Mouse (Mus musculus) heart, embryonic 13.5 days (tissue): ENCODE measurements around the gene Asl. TPM values are rescaled to one million over a fixed set of nuclear protein-coding genes. Genes with fewer than 3 reads are reported as not detected.

ENCODE experiments used
- ATAC-seq: fragments of 200-750 bp; cut with Nextera tagmentation; 2 replicates; pipeline ENCODE4 v1.8.0; 2017; ENCODE audit warnings: moderate TSS enrichment; ENCODE audit not compliant: insufficient number of reproducible peaks, low FRiP score, low TSS enrichment; ENCODE audit errors: extremely low read depth
- H3K27ac ChIP-seq: fragments of 300-500 bp; sonication (generic); replicated peaks from 2 replicates; pipeline ENCODE4 v1.5.1; 2015; ENCODE audit warnings: moderate library complexity, mild to moderate bottlenecking, inconsistent platforms
- H3K27me3 ChIP-seq: fragments of 300-500 bp; sonication (generic); replicated peaks from 2 replicates; pipeline ENCODE4 v1.6.1; 2015; ENCODE audit warnings: mild to moderate bottlenecking, inconsistent platforms
- H3K36me3 ChIP-seq: fragments of 300-500 bp; sonication (generic); 2 replicates; pipeline ENCODE4 v1.6.1; 2015; ENCODE audit warnings: mild to moderate bottlenecking, inconsistent platforms
- H3K4me1 ChIP-seq: fragments of 300-500 bp; sonication (generic); 2 replicates; pipeline ENCODE4 v1.6.1; 2015; ENCODE audit warnings: inconsistent platforms
- H3K4me2 ChIP-seq: fragments of 300-500 bp; sonication (generic); 2 replicates; pipeline ENCODE4 v1.6.1; 2015; ENCODE audit warnings: inconsistent platforms, mild to moderate bottlenecking, moderate library complexity
- H3K4me3 ChIP-seq: fragments of 300-500 bp; sonication (generic); 2 replicates; pipeline ENCODE4 v1.5.1; 2015; ENCODE audit warnings: moderate library complexity, mild to moderate bottlenecking, inconsistent platforms
- H3K9ac ChIP-seq: fragments of 300-500 bp; sonication (generic); 2 replicates; pipeline ENCODE4 v1.6.1; 2015; ENCODE audit warnings: inconsistent platforms, mild to moderate bottlenecking, moderate library complexity
- H3K9me3 ChIP-seq: fragments of 300-500 bp; sonication (generic); 2 replicates; pipeline ENCODE4 v1.6.1; 2016; ENCODE audit warnings: inconsistent platforms
- WGBS: fragments of 180-500 bp; shearing (Covaris S2); methylation state at CpG from one replicate; pipeline ENCODE4 v1.1.7; 2015; ENCODE audit warnings: mixed read lengths; 5-methylcytosine and 5-hydroxymethylcytosine counted together
- polyA plus RNA-seq: library from polyadenylated mRNA; unstranded; fragments of >200 nt; fragmentation: Nextera tagmentation; extraction: Ambion mirVana; gene quantifications from 2 replicates; pipeline ENCODE4 v1.2.1, GENCODE M21; 2015

The Asl gene
- polyA plus RNA-seq = 18.4 and 18.7 TPM in 2 replicates

DNA sequence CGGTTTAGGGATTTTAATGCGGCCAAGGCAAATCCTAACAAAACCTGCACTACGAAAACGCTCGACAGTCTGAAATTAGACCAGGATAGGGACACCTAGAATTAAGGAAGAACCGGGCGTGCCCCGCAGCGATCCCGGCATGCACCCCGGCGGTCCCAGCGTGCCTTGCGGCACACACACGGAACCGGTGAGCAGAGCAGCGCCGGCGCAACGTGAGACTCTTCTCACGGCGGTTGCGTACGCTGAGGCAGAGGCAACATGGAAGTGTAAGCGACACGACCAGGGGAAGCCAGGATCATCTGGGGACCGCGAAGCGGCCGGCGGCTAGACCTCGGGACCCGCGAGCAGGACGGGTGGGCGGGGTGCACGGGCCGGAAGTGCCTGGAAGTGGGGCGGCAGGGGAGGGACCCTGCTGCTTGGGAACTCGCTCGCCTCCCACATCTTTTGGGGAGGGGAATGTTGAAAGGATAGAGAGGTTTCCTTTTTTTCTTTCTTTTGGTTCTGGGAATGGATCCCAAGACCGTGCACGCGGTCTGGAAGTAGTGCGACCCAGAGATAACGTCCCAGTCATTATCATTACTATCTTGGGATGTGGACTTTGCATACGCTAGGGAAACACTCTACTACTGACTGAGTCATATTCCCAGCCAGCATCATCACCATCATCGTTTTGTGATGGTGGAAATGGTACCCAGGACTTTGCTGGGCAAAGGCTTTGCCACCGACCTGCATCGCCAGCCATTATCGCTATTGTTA, at the start of gene Asl, which contains the start of gene Crcp:
Asl (minus strand) TSS at position 106 of the 756 bp plus-strand sequence.
Crcp (plus strand) TSS at position 149 of the 756 bp plus-strand sequence.
- Histone ChIP-seq H3K9me3 (no peaks in the 10 kb centered on the region), H3K9ac (peak within 1 kb of the TSS; percentile 84), H3K4me2 (peak within 1 kb of the TSS; percentile 90), H3K36me3 (no peaks in the 10 kb centered on the region), H3K4me3 (peak within 1 kb of the TSS; percentile 76), H3K27me3 (peaks cover 27% of the 10 kb centered on the region), H3K4me1 (peaks cover 11% of the 10 kb centered on the region; the same call in 1 of the 2 replicates), H3K27ac (peak within 1 kb of the TSS; percentile 93)
- ATAC-seq = peak; percentile 61
- 1% methylated on average over 51 of the region's 51 CpGs for WGBS

DNA sequence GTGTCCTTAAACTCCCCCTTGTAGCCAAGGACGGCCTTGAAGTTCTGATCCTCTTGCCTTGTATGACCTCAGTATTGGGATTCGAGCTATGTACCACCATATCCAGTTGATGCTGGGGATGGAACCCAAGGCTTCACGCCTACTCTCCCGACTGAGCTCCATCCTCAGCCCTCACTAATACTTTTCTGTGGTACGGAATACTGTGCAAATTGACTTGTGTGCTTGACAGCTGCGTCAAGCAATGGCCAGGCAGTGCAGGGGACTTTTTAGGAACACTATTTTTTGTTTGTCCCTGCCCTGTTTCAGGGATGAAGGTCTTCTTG, 49.7 kb upstream of the Asl start:
- Histone ChIP-seq H3K4me2 (peak overlapping the region; percentile 84), H3K27me3 (peaks cover 41% of the 10 kb centered on the region), H3K27ac (no peak overlapping the region; the same call in 1 of the 2 replicates), H3K4me3 (peak overlapping the region; percentile 74), H3K4me1 (peaks cover 15% of the 10 kb centered on the region), H3K9me3 (peaks cover 9% of the 10 kb centered on the region; the same call in 1 of the 2 replicates), H3K9ac (peak overlapping the region; percentile 91), H3K36me3 (peaks cover 7% of the 10 kb centered on the region)
- 42% methylated on average over 6 of the region's 6 CpGs for WGBS
- ATAC-seq = no peak

DNA sequence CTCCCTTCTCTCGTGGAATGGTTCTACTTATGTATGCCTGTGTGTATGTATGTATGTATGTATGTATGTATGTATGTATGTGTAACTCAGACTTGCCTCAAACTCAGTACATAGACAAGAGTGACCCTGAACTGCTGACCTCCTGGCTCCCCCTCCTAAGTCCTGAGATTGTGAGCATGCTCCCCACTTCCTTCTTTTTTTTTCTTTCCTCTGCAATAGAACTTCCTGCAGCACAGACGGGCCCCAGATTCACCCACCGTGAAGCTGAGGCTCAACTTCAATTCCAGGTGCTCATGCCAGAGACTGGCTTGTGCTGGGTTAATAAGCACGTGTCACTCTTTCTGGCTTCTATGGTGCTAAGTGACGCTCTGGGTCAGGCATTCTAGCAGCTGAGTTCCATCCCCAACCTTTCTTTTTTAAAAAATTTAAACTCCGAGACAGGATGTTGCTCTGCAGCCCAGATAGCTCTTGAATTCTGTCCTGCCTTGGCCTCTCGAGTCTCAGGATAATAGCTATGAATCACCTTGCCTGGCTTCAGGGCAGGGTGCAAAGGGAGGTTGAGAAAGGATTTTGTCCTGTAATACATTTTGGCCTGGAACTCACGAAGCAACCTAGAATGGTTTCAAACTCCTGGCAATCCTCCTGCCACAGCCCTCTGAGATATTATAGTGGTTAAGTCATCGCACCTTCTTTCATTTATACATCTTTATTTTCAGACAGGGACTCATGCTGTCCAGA, 49.2 kb upstream of the Asl start:
- Histone ChIP-seq H3K27ac (no peak overlapping the region), H3K9me3 (peaks cover 9% of the 10 kb centered on the region; the same call in 1 of the 2 replicates), H3K4me3 (peak overlapping the region; percentile 74; the same call in 1 of the 2 replicates), H3K36me3 (peaks cover 7% of the 10 kb centered on the region), H3K27me3 (peaks cover 41% of the 10 kb centered on the region), H3K4me2 (peak overlapping the region; percentile 84; the same call in 1 of the 2 replicates), H3K4me1 (peaks cover 15% of the 10 kb centered on the region), H3K9ac (no peak overlapping the region)
- WGBS = 61% methylated on average over 9 of the region's 9 CpGs
- ATAC-seq = no peak

DNA sequence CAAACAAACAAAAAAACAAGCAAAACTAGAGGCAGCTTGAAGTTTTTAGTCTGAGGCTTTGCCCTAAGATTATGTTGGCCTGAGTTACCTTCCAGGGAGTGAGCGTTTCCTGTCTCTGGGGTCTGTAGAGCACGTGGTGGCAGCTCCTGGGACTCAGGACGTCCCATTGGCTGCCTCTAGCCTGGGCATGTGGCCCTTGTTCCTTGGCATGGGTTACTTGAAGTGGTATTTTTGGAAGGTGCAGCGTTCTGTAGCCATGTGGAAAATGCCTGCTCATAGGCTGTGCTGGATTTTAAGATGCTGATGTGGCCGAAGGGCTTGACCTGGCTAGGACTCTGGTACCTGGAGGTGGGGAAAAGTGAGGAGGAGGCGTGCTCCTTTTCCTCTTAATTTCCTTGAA, 47.3 kb upstream of the Asl start:
- Histone ChIP-seq H3K4me3 (no peak overlapping the region), H3K4me2 (no peak overlapping the region), H3K4me1 (peaks cover 15% of the 10 kb centered on the region), H3K27me3 (peaks cover 41% of the 10 kb centered on the region), H3K9ac (no peak overlapping the region), H3K27ac (no peak overlapping the region), H3K36me3 (peaks cover 3% of the 10 kb centered on the region), H3K9me3 (peaks cover 3% of the 10 kb centered on the region; the same call in 1 of the 2 replicates)
- WGBS = 50% methylated on average over 6 of the region's 6 CpGs
- no peak for ATAC-seq

DNA sequence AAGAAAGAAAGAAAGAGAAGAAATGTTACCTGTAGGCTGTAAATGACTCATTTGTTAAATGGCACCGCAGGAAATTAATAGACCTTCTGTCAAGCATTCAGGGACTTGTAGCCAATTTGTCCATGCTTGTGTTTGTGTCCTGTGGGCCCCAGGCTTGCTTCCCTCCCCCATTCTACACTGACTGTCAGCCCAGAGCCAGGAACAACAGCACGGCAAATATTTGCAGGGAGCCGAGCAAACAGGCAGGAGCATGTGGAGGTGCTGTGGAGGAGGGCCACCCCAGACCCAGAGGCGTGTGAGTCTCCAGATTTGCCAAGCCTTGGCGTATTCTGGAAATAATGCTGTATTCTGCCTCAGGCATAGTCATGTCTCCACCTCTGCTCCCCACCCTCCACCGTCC, 45.4 kb upstream of the Asl start:
- Histone ChIP-seq H3K4me1 (peaks cover 8% of the 10 kb centered on the region), H3K4me3 (no peak overlapping the region), H3K9ac (no peak overlapping the region), H3K4me2 (no peak overlapping the region), H3K27ac (no peak overlapping the region), H3K9me3 (no peaks in the 10 kb centered on the region), H3K27me3 (peaks cover 54% of the 10 kb centered on the region), H3K36me3 (no peaks in the 10 kb centered on the region)
- WGBS = 73% methylated on average over 6 of the region's 6 CpGs
- no peak for ATAC-seq

DNA sequence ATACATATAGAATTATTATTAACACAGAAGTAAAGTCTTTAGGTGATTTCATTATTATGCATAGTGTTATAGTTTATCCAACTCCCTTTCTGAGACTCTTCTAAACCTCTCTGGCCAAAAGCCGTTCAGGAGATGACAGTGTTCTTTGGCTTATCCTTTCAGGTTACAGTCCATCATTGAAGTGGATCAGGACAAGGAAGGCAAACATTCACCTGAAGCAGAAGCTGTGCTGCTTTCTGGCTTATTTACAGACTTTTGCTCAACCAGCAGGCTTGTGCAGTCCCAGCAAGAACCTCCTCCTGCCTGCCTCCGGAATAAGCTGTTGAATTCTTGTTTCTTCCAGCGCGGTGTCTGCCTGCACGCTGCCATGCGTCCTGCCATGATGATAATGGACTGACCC, 44.0 kb upstream of the Asl start, which contains the start of gene Tpst1:
Tpst1 (plus strand) TSS at position 301 of the 400 bp plus-strand sequence.
- no peaks in the 10 kb centered on the region for H3K36me3 ChIP-seq
- WGBS = 83% methylated on average over 6 of the region's 6 CpGs

DNA sequence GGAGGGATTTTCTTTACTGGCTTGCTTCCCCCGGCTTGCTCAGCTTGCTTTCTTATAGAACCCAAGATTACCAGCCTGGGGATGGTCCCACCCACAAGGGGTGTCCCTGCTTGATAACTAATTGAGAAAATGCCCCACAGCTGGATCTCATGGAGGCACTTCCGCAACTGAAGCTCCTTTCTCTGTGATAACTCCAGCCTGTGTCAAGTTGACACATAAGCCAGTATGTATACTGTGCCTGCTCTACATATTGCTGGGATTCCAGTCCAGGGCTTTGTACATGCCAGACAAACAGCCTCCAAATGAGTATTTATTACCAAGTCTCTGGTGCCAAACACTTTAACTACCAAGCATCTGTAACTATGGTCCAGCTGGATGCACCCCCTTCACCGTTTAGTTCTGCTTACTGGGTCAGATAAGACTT, 38.8 kb upstream of the Asl start:
- H3K27ac ChIP-seq = no peak overlapping the region
- peaks cover 23% of the 10 kb centered on the region for H3K27me3 ChIP-seq
- ATAC-seq = no peak
- H3K9ac ChIP-seq = no peak overlapping the region
- no peak overlapping the region for H3K4me2 ChIP-seq
- no peaks in the 10 kb centered on the region for H3K36me3 ChIP-seq
- WGBS = 50% methylated on average over 3 of the region's 3 CpGs
- H3K4me1 ChIP-seq = no peaks in the 10 kb centered on the region
- H3K4me3 ChIP-seq = no peak overlapping the region
- H3K9me3 ChIP-seq = peaks cover 3% of the 10 kb centered on the region; the same call in 1 of the 2 replicates

More for the DNA sequence above, 44.0 kb upstream of the Asl start, which contains the start of gene Tpst1:
- no peak within 1 kb of the TSS for H3K4me2 ChIP-seq
- H3K27me3 ChIP-seq = peaks cover 53% of the 10 kb centered on the region
- no peak within 1 kb of the TSS for H3K9ac ChIP-seq
- peaks cover 3% of the 10 kb centered on the region; the same call in 1 of the 2 replicates for H3K9me3 ChIP-seq
- H3K4me3 ChIP-seq = no peak within 1 kb of the TSS
- H3K27ac ChIP-seq = no peak within 1 kb of the TSS
- no peak for ATAC-seq
- no peaks in the 10 kb centered on the region for H3K4me1 ChIP-seq

DNA sequence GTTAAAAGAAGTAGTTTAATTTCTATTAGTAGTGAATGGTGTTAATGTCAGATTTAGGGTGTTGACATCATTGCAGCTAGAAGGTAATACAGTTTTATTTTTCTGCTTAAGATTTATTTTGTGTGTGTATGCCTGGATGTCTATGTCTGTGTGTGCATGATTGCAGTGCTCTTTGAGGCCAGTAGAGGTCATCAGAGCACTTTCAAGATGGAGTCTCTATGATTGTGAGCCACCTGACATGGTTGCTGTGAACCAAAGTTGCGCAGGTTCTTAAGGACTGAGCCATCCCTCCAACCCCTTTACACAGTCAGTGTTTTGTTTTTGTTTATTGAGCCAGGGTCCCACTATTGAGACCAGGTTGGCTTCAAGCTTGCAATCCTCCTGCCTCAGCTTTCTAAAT, 36.5 kb upstream of the Asl start:
- peaks cover 9% of the 10 kb centered on the region for H3K36me3 ChIP-seq
- H3K27ac ChIP-seq = no peak overlapping the region
- H3K4me2 ChIP-seq = no peak overlapping the region
- H3K9ac ChIP-seq = no peak overlapping the region
- peaks cover 3% of the 10 kb centered on the region; the same call in 1 of the 2 replicates for H3K9me3 ChIP-seq
- peaks cover under 1% of the 10 kb centered on the region; the same call in 1 of the 2 replicates for H3K4me1 ChIP-seq
- H3K27me3 ChIP-seq = peaks cover 19% of the 10 kb centered on the region
- ATAC-seq = no peak
- H3K4me3 ChIP-seq = no peak overlapping the region
- WGBS = 82% methylated on average over 1 of the region's 1 CpGs

DNA sequence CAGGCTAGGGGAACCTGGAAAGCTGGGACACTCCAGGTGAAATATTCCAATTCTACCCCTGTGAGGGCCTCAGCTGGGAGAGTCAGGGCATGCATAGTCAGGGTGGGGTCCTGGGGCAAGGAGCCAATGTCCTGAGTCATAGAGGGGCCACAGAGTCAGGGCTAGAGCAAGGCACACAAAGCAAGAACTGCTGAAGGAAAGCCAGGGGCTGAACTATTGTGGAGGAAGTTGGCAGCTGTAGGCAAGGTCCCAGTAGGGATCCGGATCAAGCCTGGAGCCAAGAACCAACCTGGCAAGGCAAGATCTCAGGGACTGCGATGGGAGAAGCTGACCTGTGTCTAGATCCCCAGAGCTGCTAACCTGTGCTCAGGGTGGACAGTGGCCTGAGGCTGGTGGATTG, 34.7 kb upstream of the Asl start:
- Histone ChIP-seq H3K4me3 (no peak overlapping the region), H3K4me1 (peaks cover 16% of the 10 kb centered on the region), H3K27ac (no peak overlapping the region), H3K9ac (no peak overlapping the region), H3K27me3 (peaks cover 7% of the 10 kb centered on the region; the same call in 1 of the 2 replicates), H3K9me3 (no peaks in the 10 kb centered on the region), H3K4me2 (no peak overlapping the region), H3K36me3 (peaks cover 15% of the 10 kb centered on the region)
- 78% methylated on average over 2 of the region's 2 CpGs for WGBS
- ATAC-seq = no peak

DNA sequence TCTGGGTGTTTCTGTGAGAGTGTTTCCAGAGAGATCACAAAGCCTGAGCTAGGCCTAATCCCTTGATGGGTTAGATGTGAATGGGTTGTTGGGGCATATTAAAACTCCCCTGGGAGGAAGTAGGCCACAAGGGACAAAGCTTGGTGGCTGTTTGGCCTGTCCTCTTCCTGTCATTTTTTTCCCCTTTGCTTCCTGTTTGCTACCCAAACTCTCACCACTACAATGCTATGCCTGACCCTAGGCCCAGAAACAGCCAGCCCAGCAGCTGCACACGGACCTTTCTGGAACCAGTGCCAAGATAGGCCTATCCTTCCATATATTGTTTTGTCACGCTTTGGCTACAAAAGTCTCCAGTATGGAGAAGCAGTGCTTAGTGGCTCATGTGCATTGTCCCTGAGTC, 33.0 kb upstream of the Asl start:
- H3K4me1 ChIP-seq = peaks cover 16% of the 10 kb centered on the region
- H3K27ac ChIP-seq = peak overlapping the region; percentile 25; the same call in 1 of the 2 replicates
- WGBS = 61% methylated on average over 2 of the region's 2 CpGs
- no peaks in the 10 kb centered on the region for H3K9me3 ChIP-seq
- H3K36me3 ChIP-seq = peaks cover 18% of the 10 kb centered on the region
- H3K4me2 ChIP-seq = no peak overlapping the region
- H3K27me3 ChIP-seq = no peaks in the 10 kb centered on the region
- H3K4me3 ChIP-seq = no peak overlapping the region
- H3K9ac ChIP-seq = no peak overlapping the region
- no peak for ATAC-seq

DNA sequence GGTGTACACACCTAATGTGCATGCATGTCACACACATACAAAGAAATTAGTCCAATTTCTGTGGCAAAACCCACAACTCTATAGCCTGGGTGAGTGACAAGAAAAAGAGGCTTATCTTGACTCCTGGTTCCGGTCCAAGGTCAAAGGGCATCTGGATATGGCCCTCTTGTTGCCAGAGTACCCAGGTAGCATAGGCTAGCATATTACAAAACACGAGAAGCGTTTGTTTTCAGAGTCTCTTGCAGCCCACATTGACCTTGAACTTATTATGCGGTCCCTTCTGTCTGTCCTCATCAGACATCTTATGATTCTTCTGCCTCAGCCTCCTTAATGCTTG, 31.2 kb upstream of the Asl start:
- Histone ChIP-seq H3K27ac (peak overlapping the region; percentile 82), H3K4me3 (no peak overlapping the region), H3K27me3 (peaks cover 5% of the 10 kb centered on the region), H3K4me2 (no peak overlapping the region), H3K9ac (no peak overlapping the region), H3K36me3 (peaks cover 23% of the 10 kb centered on the region), H3K4me1 (peaks cover 16% of the 10 kb centered on the region), H3K9me3 (no peaks in the 10 kb centered on the region)
- 69% methylated on average over 4 of the region's 4 CpGs for WGBS
- ATAC-seq = no peak
